Mouse (Mus musculus): ENCODE data around the gene Frem1.

GRCm38 (mm10) chr4:83080364-83081174 is 28.4 kb upstream of the Frem1 start:
- TF ChIP-seq CTCF (IDR thresholded peaks at IDR 0.05): no peak
- no peak for TF ChIP-seq EP300 (IDR thresholded peaks at IDR 0.05)

Measured in lung, postnatal 0 days (tissue).